Mouse (Mus musculus) kidney, adult 2 months (tissue): ENCODE results near the gene Kirrel3.

Experiments used
- CTCF ChIP-seq: fragments of 200-500 bp; conservative IDR thresholded peaks from 2 replicates; pipeline ENCODE4 v1.5.1; 2011; ENCODE audit warnings: low read depth, mild to moderate bottlenecking, control low read depth, low read length, moderate library complexity, mixed read lengths; ENCODE audit not compliant: insufficient read depth, insufficient read length
- POLR2A ChIP-seq: fragments of 200-500 bp; IDR thresholded peaks from one replicate; pipeline ENCODE4 v1.6.1; 2011; ENCODE audit warnings: low read depth, low read length, control low read depth

GRCm38 (mm10) chr9:35055528-35056330, 570.0 kb downstream of the Kirrel3 start:
- TF ChIP-seq CTCF, result no peak
- no peak for TF ChIP-seq POLR2A
